Mouse (Mus musculus) kidney, postnatal 0 days (tissue): ENCODE data around the gene Npl. TPM values are rescaled to one million over a fixed set of nuclear protein-coding genes. Genes with fewer than 3 reads are reported as not detected.
"Not testable (repeated sequence)": the region's sequence is repeated elsewhere in the genome, so short reads cannot be mapped to it uniquely, and the experiment has no call there.

Experiments used
- ATAC-seq: fragments of 200-750 bp; cut with Nextera tagmentation; replicated peaks from 2 replicates; pipeline ENCODE4 v1.8.0; 2017; ENCODE audit warnings: low read depth, moderate number of reproducible peaks, moderate TSS enrichment, moderate library complexity; ENCODE audit not compliant: low FRiP score
- DNase-seq: peaks from one replicate; pipeline ENCODE4 v3.0.0-alpha.2; 2016; ENCODE audit warnings: low spot score
- H3K27ac ChIP-seq: fragments of 300-500 bp; sonication (generic); 2 replicates; pipeline ENCODE4 v1.5.1; 2014; ENCODE audit warnings: mild to moderate bottlenecking
- H3K27me3 ChIP-seq: fragments of 300-500 bp; sonication (generic); 2 replicates; pipeline ENCODE4 v1.6.1; 2014; ENCODE audit warnings: low read length, mixed read lengths; ENCODE audit not compliant: insufficient read depth
- H3K36me3 ChIP-seq: fragments of 300-500 bp; sonication (generic); 2 replicates; pipeline ENCODE4 v1.6.1; 2014; ENCODE audit warnings: low read length, mixed read lengths; ENCODE audit not compliant: insufficient read depth
- H3K4me1 ChIP-seq: fragments of 300-500 bp; sonication (generic); replicated peaks from 2 replicates; pipeline ENCODE4 v1.6.1; 2014; ENCODE audit warnings: antibody characterized with exemption, low read length, mixed read lengths; ENCODE audit not compliant: insufficient read depth
- H3K4me2 ChIP-seq: fragments of 300-500 bp; sonication (generic); 2 replicates; pipeline ENCODE4 v1.6.1; 2014; ENCODE audit warnings: mild to moderate bottlenecking, low read length, moderate library complexity, mixed read lengths
- H3K4me3 ChIP-seq: fragments of 300-500 bp; sonication (generic); replicated peaks from 2 replicates; pipeline ENCODE4 v1.5.1; 2014; ENCODE audit warnings: low read depth, low read length
- H3K9ac ChIP-seq: fragments of 300-500 bp; sonication (generic); 2 replicates; pipeline ENCODE4 v1.6.1; 2014; ENCODE audit warnings: low read depth, low read length
- H3K9me3 ChIP-seq: fragments of 300-500 bp; sonication (generic); replicated peaks from 2 replicates; pipeline ENCODE4 v1.6.1; 2016; ENCODE audit warnings: low read length, inconsistent platforms, mixed read lengths
- CTCF ChIP-seq: IDR thresholded peaks from 2 replicates; pipeline ENCODE4 v1.5.1; 2016; ENCODE audit warnings: antibody characterized with exemption, low read depth, mild to moderate bottlenecking, moderate library complexity
- WGBS: fragments of 180-500 bp; shearing (Covaris S2); extraction: QIAGEN DNeasy Blood & Tissue Kit; methylation state at CpG from one replicate; pipeline ENCODE4 v1.1.7; 2014; 5-methylcytosine and 5-hydroxymethylcytosine counted together
- polyA plus RNA-seq: library from polyadenylated mRNA; unstranded; fragments of >200 nt; fragmentation: Nextera tagmentation; extraction: Ambion mirVana; gene quantifications from 2 replicates; pipeline ENCODE4 v1.2.1, GENCODE M21; 2015

Gene Npl
- polyA plus RNA-seq, 1 experiment from 2014 or later = 35.2 TPM

GRCm38 (mm10) chr1:153547555-153547954, 2.3 kb downstream of the Npl start:
- Histone ChIP-seq H3K27me3 (no peaks in the 10 kb centered on the region), H3K4me2 (no peak overlapping the region), H3K36me3 (no peaks in the 10 kb centered on the region), H3K27ac (no peak overlapping the region), H3K9ac (no peak overlapping the region), H3K9me3 (no peaks in the 10 kb centered on the region), H3K4me3 (no peak overlapping the region), H3K4me1 (peaks cover 7% of the 10 kb centered on the region)
- no peak for TF ChIP-seq CTCF
- DNase-seq (no peak), ATAC-seq (no peak)
- 72% methylated on average over 8 of the region's 8 CpGs for WGBS

GRCm38 (mm10) chr1:153545196-153545595, 4.6 kb downstream of the Npl start:
- Histone ChIP-seq H3K27me3 (no peaks in the 10 kb centered on the region), H3K4me3 (no peak overlapping the region), H3K9me3 (no peaks in the 10 kb centered on the region), H3K4me2 (no peak overlapping the region), H3K4me1 (peaks cover 10% of the 10 kb centered on the region), H3K9ac (no peak overlapping the region), H3K36me3 (no peaks in the 10 kb centered on the region), H3K27ac (0 out of 2 replicates have a peak overlapping the region, but pooled peaks have one; percentile 8)
- DNase-seq (no peak), ATAC-seq (no peak)
- TF ChIP-seq CTCF = no peak
- 81% methylated on average over 2 of the region's 2 CpGs for WGBS

GRCm38 (mm10) chr1:153542726-153543320, 7.0 kb downstream of the Npl start:
- Histone ChIP-seq H3K27me3 (no peaks in the 10 kb centered on the region), H3K36me3 (no peaks in the 10 kb centered on the region), H3K4me2 (no peak overlapping the region), H3K4me1 (peaks cover 7% of the 10 kb centered on the region), H3K9ac (no peak overlapping the region), H3K27ac (peak overlapping the region; percentile 70), H3K4me3 (no peak overlapping the region), H3K9me3 (no peaks in the 10 kb centered on the region)
- no peak for TF ChIP-seq CTCF
- peak; percentile 68 for ATAC-seq
- DNase-seq = peak; percentile 85
- 28% methylated on average over 7 of the region's 7 CpGs for WGBS

- ATAC-seq (no peak), DNase-seq (no peak)
- no peaks in the 10 kb centered on the region for H3K36me3 ChIP-seq
- H3K4me2 ChIP-seq = no peak overlapping the region
- H3K27ac ChIP-seq = no peak overlapping the region
- peaks cover 7% of the 10 kb centered on the region for H3K4me1 ChIP-seq
- no peak overlapping the region for H3K4me3 ChIP-seq
- WGBS = 79% methylated on average over 3 of the region's 3 CpGs
- no peaks in the 10 kb centered on the region for H3K27me3 ChIP-seq
- no peak for TF ChIP-seq CTCF
- no peak overlapping the region for H3K9ac ChIP-seq
- H3K9me3 ChIP-seq = no peaks in the 10 kb centered on the region
Measured at GRCm38 (mm10) chr1:153540753-153541152, 9.1 kb downstream of the Npl start.

GRCm38 (mm10) chr1:153539739-153540333, 10.0 kb downstream of the Npl start:
- H3K27me3 ChIP-seq = no peaks in the 10 kb centered on the region
- no peak overlapping the region for H3K27ac ChIP-seq
- no peaks in the 10 kb centered on the region for H3K36me3 ChIP-seq
- WGBS = 85% methylated on average over 9 of the region's 9 CpGs
- peaks cover 7% of the 10 kb centered on the region for H3K4me1 ChIP-seq
- no peak overlapping the region for H3K4me3 ChIP-seq
- no peak for TF ChIP-seq CTCF
- no peaks in the 10 kb centered on the region for H3K9me3 ChIP-seq
- H3K4me2 ChIP-seq = no peak overlapping the region
- no peak overlapping the region for H3K9ac ChIP-seq
- ATAC-seq (no peak), DNase-seq (no peak)

GRCm38 (mm10) chr1:153535611-153536010, 14.2 kb downstream of the Npl start:
- no peak overlapping the region for H3K4me2 ChIP-seq
- no peaks in the 10 kb centered on the region for H3K9me3 ChIP-seq
- no peak overlapping the region for H3K27ac ChIP-seq
- no peak for TF ChIP-seq CTCF
- peak; percentile 28 for DNase-seq
- ATAC-seq = peak; percentile 27; the same call in 1 of the 2 replicates
- H3K36me3 ChIP-seq = no peaks in the 10 kb centered on the region
- 0 out of 2 replicates have a peak, but pooled peaks cover 4% of the 10 kb centered on the region for H3K4me1 ChIP-seq
- no peak overlapping the region for H3K4me3 ChIP-seq
- 56% methylated on average over 9 of the region's 9 CpGs for WGBS
- H3K27me3 ChIP-seq = no peaks in the 10 kb centered on the region
- no peak overlapping the region for H3K9ac ChIP-seq

GRCm38 (mm10) chr1:153532896-153533295, 16.9 kb downstream of the Npl start:
- H3K27me3 ChIP-seq, DNase-seq, H3K4me3 ChIP-seq, H3K4me2 ChIP-seq, H3K9ac ChIP-seq, H3K9me3 ChIP-seq, H3K4me1 ChIP-seq, ATAC-seq, H3K36me3 ChIP-seq: not testable (repeated sequence)
- 86% methylated on average over 3 of the region's 3 CpGs for WGBS
- peak overlapping the region; percentile 64; the same call in 1 of the 2 replicates for H3K27ac ChIP-seq
